8 mouse cellular contexts compared by ENCODE assay signal in genomic region chr8:83609086-83609485, GRCm38 (mm10). TPM values are rescaled to one million over a fixed set of nuclear protein-coding genes. Genes with fewer than 3 reads are reported as not detected.
DNase-seq lines count a peak whose midpoint lies in the region; ATAC-seq and TF ChIP-seq lines count a peak whose summit lies in the region.

No protein-coding gene starts in this region.

- WGBS in forebrain, embryonic 14.5 days = 33% methylated on average over 9 of the region's 9 CpGs
- 15% methylated on average over 9 of the region's 9 CpGs for WGBS in liver, embryonic 15.5 days (ENCODE audit: insufficient replicate concordance)

- H3K27ac ChIP-seq in forebrain, embryonic 14.5 days (ENCODE audit: low read depth, low read length) = no peak overlapping the region
- H3K27ac ChIP-seq in liver, embryonic 15.5 days (replicated peaks) = peak overlapping the region; percentile 98

- H3ac ChIP-seq in C2C12 (ENCODE audit: control insufficient read depth, insufficient read length, low read depth) = peak overlapping the region; percentile 52

- no peaks in the 10 kb centered on the region for H3K27me3 ChIP-seq in C2C12 (ENCODE audit: control insufficient read depth, insufficient read depth, insufficient read length)
- no peaks in the 10 kb centered on the region for H3K27me3 ChIP-seq in forebrain, embryonic 14.5 days (replicated peaks; ENCODE audit: control insufficient read depth, insufficient read depth, low read length)
- no peaks in the 10 kb centered on the region for H3K27me3 ChIP-seq in liver, embryonic 15.5 days

- peaks cover 25% of the 10 kb centered on the region for H3K79me3 ChIP-seq in C2C12 (ENCODE audit: low read depth)

- H3K9me3 ChIP-seq in forebrain, embryonic 14.5 days (replicated peaks; ENCODE audit: control insufficient read depth, low read length) = no peaks in the 10 kb centered on the region
- H3K9me3 ChIP-seq in liver, embryonic 15.5 days (replicated peaks) = no peaks in the 10 kb centered on the region

- H3K4me2 ChIP-seq in forebrain, embryonic 14.5 days (ENCODE audit: low read length) = peak overlapping the region; percentile 90
- H3K4me2 ChIP-seq in liver, embryonic 15.5 days = peak overlapping the region; percentile 76

- no peak for TF ChIP-seq CTCF in C2C12 (IDR thresholded peaks at IDR 0.05; ENCODE audit: control insufficient read depth, insufficient read depth, insufficient read length)

- peaks cover 34% of the 10 kb centered on the region for H3K36me3 ChIP-seq in C2C12 (ENCODE audit: control insufficient read depth, insufficient read depth)
- peaks cover 40% of the 10 kb centered on the region for H3K36me3 ChIP-seq in forebrain, embryonic 14.5 days (ENCODE audit: control insufficient read depth, insufficient read depth, low read length)
- peaks cover 58% of the 10 kb centered on the region for H3K36me3 ChIP-seq in liver, embryonic 15.5 days (replicated peaks)

- no peak for ATAC-seq in forebrain, embryonic 14.5 days
- ATAC-seq in liver, embryonic 15.5 days (ENCODE audit: insufficient read depth) = no peak

- peaks cover 46% of the 10 kb centered on the region for H3K79me2 ChIP-seq in C2C12 (ENCODE audit: control insufficient read depth, insufficient read depth)

- H3K4me1 ChIP-seq in forebrain, embryonic 14.5 days (ENCODE audit: control insufficient read depth, insufficient read depth, low read length) = peaks cover 9% of the 10 kb centered on the region
- peaks cover 59% of the 10 kb centered on the region for H3K4me1 ChIP-seq in liver, embryonic 15.5 days (replicated peaks)

- DNase-seq in heart, adult 11 months = peak; percentile 88
- DNase-seq in heart, adult 18-20 months = no peak
- no peak for DNase-seq in forebrain, embryonic 14.5 days (ENCODE audit: low spot score)
- DNase-seq in right cerebral cortex, postnatal 10 days (ENCODE audit: low spot score in 2 of 2) = no peak
- no peak for DNase-seq in adrenal gland, postnatal 25 days
- no peak for DNase-seq in testis, postnatal 10 days (ENCODE audit: low spot score)

- H3K9ac ChIP-seq in forebrain, embryonic 14.5 days (ENCODE audit: low read length) = peak overlapping the region; percentile 84
- peak overlapping the region; percentile 94 for H3K9ac ChIP-seq in liver, embryonic 15.5 days

- H3K4me3 ChIP-seq in C2C12 (ENCODE audit: insufficient read depth, poor library complexity, severe bottlenecking) = peak overlapping the region; percentile 94
- peak overlapping the region; percentile 75 for H3K4me3 ChIP-seq in forebrain, embryonic 14.5 days (ENCODE audit: low read depth, low read length)
- H3K4me3 ChIP-seq in liver, embryonic 15.5 days (replicated peaks) = peak overlapping the region; percentile 85

TF ChIP-seq in C2C12, 6 proteins besides CTCF, POLR2A, EP300 and RAD21:
- TF ChIP-seq CEBPB (IDR thresholded peaks at IDR 0.05; ENCODE audit: low read depth) = no peak

RNA-seq across cellular contexts. Expression of gene Dnajb1, which starts 1.1 kb away (rescaled TPM):
- total RNA-seq in heart, adult 18-20 months (2021) = 10 to 100 TPM; 20.0 to 22.3 TPM
- polyA plus RNA-seq in C2C12 (2012; fragmentation: generic; extraction: Trizol) = 41.0 TPM
- 30.1 and 43.0 TPM in 2 replicates for polyA plus RNA-seq in forebrain, embryonic 14.5 days (2014; fragmentation: Nextera tagmentation; extraction: Ambion mirVana)
- polyA plus RNA-seq in liver, embryonic 15.5 days (2015; fragmentation: Nextera tagmentation; extraction: Ambion mirVana) = 52.7 and 56.0 TPM in 2 replicates
- 27.7 and 28.0 TPM in 2 replicates for total RNA-seq in adrenal gland, postnatal 25 days (2021)

RNA-seq across cellular contexts. Expression of gene Tecr, which starts 1.3 kb away (rescaled TPM):
- 100 to 1,000 TPM; 487 to 510 TPM for total RNA-seq in heart, adult 18-20 months (2021)
- polyA plus RNA-seq in C2C12 (2012; fragmentation: generic; extraction: Trizol) = 193 TPM
- polyA plus RNA-seq in forebrain, embryonic 14.5 days (2014; fragmentation: Nextera tagmentation; extraction: Ambion mirVana) = 806 and 815 TPM in 2 replicates
- polyA plus RNA-seq in liver, embryonic 15.5 days (2015; fragmentation: Nextera tagmentation; extraction: Ambion mirVana) = 329 and 344 TPM in 2 replicates
- total RNA-seq in adrenal gland, postnatal 25 days (2021) = 582 and 661 TPM in 2 replicates

RNA-seq across cellular contexts. Expression of gene Ndufb7, which starts 42.6 kb away (rescaled TPM):
- 100 to 1,000 TPM; 661 to 773 TPM for total RNA-seq in heart, adult 18-20 months (2021)
- 302 TPM for polyA plus RNA-seq in C2C12 (2012; fragmentation: generic; extraction: Trizol)
- 370 and 449 TPM in 2 replicates for polyA plus RNA-seq in forebrain, embryonic 14.5 days (2014; fragmentation: Nextera tagmentation; extraction: Ambion mirVana)
- 231 and 237 TPM in 2 replicates for polyA plus RNA-seq in liver, embryonic 15.5 days (2015; fragmentation: Nextera tagmentation; extraction: Ambion mirVana)
- 223 and 229 TPM in 2 replicates for total RNA-seq in adrenal gland, postnatal 25 days (2021)

RNA-seq across cellular contexts. Expression of gene Gipc1, which starts 43.4 kb away (rescaled TPM):
- total RNA-seq in heart, adult 18-20 months (2021) = 10 to 100 TPM; 23.1 to 27.3 TPM
- 81.8 TPM for polyA plus RNA-seq in C2C12 (2012; fragmentation: generic; extraction: Trizol)
- 108 and 122 TPM in 2 replicates for polyA plus RNA-seq in forebrain, embryonic 14.5 days (2014; fragmentation: Nextera tagmentation; extraction: Ambion mirVana)
- polyA plus RNA-seq in liver, embryonic 15.5 days (2015; fragmentation: Nextera tagmentation; extraction: Ambion mirVana) = 49.8 and 50.8 TPM in 2 replicates
- total RNA-seq in adrenal gland, postnatal 25 days (2021) = 42.3 and 48.8 TPM in 2 replicates

RNA-seq across cellular contexts. Expression of gene Ptger1, which starts 57.4 kb away (rescaled TPM):
- total RNA-seq in heart, adult 18-20 months (2021) = under 1 TPM; 0.07 to 0.41 TPM
- polyA plus RNA-seq in C2C12 (2012; fragmentation: generic; extraction: Trizol) = 0.56 TPM
- 0.27 and 0.63 TPM in 2 replicates for polyA plus RNA-seq in forebrain, embryonic 14.5 days (2014; fragmentation: Nextera tagmentation; extraction: Ambion mirVana)
- polyA plus RNA-seq in liver, embryonic 15.5 days (2015; fragmentation: Nextera tagmentation; extraction: Ambion mirVana) = 0.36 and 0.48 TPM in 2 replicates
- 0.86 and 2.5 TPM in 2 replicates for total RNA-seq in adrenal gland, postnatal 25 days (2021)
